Mouse (Mus musculus): ENCODE results near the gene Slc45a1. TPM values are rescaled to one million over a fixed set of nuclear protein-coding genes. Genes with fewer than 3 reads are reported as not detected.

Slc45a1 gene
- polyA plus RNA-seq, 1 experiment from 2014 or later, result not detected

DNA sequence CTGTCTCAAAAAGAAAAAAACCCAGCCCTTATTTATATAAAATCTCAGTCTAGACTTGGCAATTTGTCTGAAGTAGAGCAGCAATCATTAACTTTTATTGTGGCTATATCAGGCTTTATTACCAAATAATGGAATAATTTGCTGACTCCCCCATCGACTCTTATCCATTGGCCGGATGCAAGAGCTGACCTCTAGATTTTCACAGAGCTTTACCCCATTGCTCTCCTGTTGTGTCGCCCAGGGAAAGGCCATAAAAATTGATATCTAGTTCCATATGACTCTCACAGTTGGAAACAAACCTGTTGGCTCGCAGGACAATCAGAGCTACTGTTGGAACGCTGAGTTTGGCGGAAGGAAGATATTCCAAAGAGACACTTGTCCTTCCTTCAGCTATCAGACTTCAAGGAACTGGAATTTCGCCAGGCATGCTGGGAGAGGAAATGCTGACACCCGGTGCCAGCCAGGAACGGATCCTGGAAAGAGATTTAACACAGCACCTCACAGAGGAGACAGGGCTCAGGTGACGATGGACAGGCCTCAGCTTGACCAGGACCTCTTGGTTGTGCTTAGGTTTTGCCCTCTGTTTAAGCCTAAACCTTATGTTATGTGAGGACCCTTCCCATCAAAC, 35.3 kb upstream of the Slc45a1 start:
- ATAC-seq (ENCODE audit: insufficient read depth) (no peak), DNase-seq (peak; percentile 48)
- TF ChIP-seq CTCF (IDR thresholded peaks at IDR 0.05; ENCODE audit: low read depth), result no peak
- no peak overlapping the region for H3K27ac ChIP-seq (ENCODE audit: low read depth)
- H3K9ac ChIP-seq, result no peak overlapping the region
- no peaks in the 10 kb centered on the region for H3K36me3 ChIP-seq (ENCODE audit: insufficient read depth)
- H3K4me2 ChIP-seq, result no peak overlapping the region
- no peaks in the 10 kb centered on the region for H3K9me3 ChIP-seq (ENCODE audit: low read depth, low read length)
- peaks cover 10% of the 10 kb centered on the region for H3K4me1 ChIP-seq (ENCODE audit: insufficient read depth)
- no peaks in the 10 kb centered on the region for H3K27me3 ChIP-seq (ENCODE audit: insufficient read depth, low read length)
- WGBS, result 54% methylated on average over 10 of the region's 10 CpGs
- H3K4me3 ChIP-seq (ENCODE audit: low read depth, low read length), result no peak overlapping the region

DNA sequence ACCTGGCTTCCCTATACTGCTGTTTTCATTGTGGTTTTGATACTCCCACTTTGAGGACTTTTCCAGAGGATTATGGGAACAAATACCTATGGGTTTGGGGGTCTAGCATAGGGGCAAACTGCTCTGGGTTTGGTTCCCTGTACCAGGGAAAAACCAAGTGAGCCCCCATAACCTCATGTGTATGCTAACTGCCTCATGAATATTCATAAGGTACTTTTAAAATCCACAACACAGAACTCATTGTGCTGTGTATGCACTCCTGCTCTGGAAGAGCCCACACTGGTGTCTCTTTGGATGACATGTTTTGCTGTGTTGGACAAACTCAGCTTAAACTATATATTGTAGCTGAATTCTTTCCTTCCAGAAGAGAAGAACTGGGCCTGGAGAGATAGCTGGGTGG, 34.6 kb upstream of the Slc45a1 start:
- no peaks in the 10 kb centered on the region for H3K36me3 ChIP-seq (ENCODE audit: insufficient read depth)
- peaks cover 10% of the 10 kb centered on the region for H3K4me1 ChIP-seq (ENCODE audit: insufficient read depth)
- H3K27ac ChIP-seq (ENCODE audit: low read depth), result no peak overlapping the region
- no peak for ATAC-seq (ENCODE audit: insufficient read depth)
- no peak overlapping the region for H3K4me2 ChIP-seq
- no peak for DNase-seq
- no peak overlapping the region for H3K4me3 ChIP-seq (ENCODE audit: low read depth, low read length)
- H3K9me3 ChIP-seq (ENCODE audit: low read depth, low read length), result no peaks in the 10 kb centered on the region
- TF ChIP-seq CTCF (IDR thresholded peaks at IDR 0.05; ENCODE audit: low read depth), result no peak
- no peaks in the 10 kb centered on the region for H3K27me3 ChIP-seq (ENCODE audit: insufficient read depth, low read length)
- H3K9ac ChIP-seq, result no peak overlapping the region

- H3K4me1 ChIP-seq (ENCODE audit: insufficient read depth), result peaks cover 10% of the 10 kb centered on the region
- H3K27ac ChIP-seq (ENCODE audit: low read depth), result peak overlapping the region; percentile 38; the same call in 1 of the 2 replicates
- H3K27me3 ChIP-seq (ENCODE audit: insufficient read depth, low read length), result no peaks in the 10 kb centered on the region
- no peak for TF ChIP-seq CTCF (IDR thresholded peaks at IDR 0.05; ENCODE audit: low read depth)
- H3K4me2 ChIP-seq, result peak overlapping the region; percentile 27; the same call in 1 of the 2 replicates
- DNase-seq (no peak), ATAC-seq (ENCODE audit: insufficient read depth) (no peak)
- no peaks in the 10 kb centered on the region for H3K36me3 ChIP-seq (ENCODE audit: insufficient read depth)
- no peak overlapping the region for H3K4me3 ChIP-seq (ENCODE audit: low read depth, low read length)
- no peak overlapping the region for H3K9ac ChIP-seq
- no peaks in the 10 kb centered on the region for H3K9me3 ChIP-seq (ENCODE audit: low read depth, low read length)
- WGBS, result 60% methylated on average over 8 of the region's 8 CpGs
These were observed 34.0 kb upstream of the Slc45a1 start for GRCm38 (mm10) chr4:150685778-150686493.

DNA sequence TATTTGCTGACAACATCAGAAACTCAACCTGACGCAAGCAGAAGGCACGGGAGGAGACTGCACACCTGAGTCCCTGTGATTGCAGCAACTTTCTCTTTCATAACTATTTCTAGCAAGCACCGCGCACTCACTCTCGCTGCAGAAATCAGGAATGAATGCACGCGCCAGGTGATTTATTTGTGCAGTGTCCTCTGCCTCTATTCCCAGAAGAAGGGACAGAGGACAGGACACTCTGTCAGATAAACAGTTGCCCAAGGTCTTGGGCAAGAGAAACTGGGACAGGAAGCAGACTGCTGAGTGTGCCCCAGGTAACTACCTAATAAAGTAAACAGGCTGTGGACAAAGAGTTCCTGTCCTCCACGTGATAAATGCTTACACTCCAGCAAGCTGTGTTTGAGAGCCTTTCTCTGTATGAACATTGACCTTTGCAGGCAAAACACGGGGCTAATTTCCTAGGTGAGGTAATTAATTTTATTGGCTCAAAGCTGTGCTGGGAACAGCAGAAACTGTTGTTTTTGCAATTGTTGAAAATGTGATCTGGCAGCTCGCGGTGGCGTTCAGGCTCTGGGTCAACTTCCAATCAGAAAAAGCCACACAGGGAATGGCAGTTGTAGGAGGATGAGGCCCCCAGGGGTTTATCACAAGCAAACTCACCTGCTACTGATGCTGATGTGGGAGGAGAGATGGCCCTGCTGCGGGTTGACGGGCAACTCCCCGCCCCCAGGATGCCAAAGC, 33.2 kb upstream of the Slc45a1 start:
- H3K4me1 ChIP-seq (ENCODE audit: insufficient read depth), result peaks cover 10% of the 10 kb centered on the region
- no peak for TF ChIP-seq CTCF (IDR thresholded peaks at IDR 0.05; ENCODE audit: low read depth)
- 25% methylated on average over 15 of the region's 15 CpGs for WGBS
- H3K27me3 ChIP-seq (ENCODE audit: insufficient read depth, low read length), result no peaks in the 10 kb centered on the region
- H3K9ac ChIP-seq, result no peak overlapping the region
- DNase-seq, result peak; percentile 38
- peak overlapping the region; percentile 27; the same call in 1 of the 2 replicates for H3K4me2 ChIP-seq
- no peak overlapping the region for H3K4me3 ChIP-seq (ENCODE audit: low read depth, low read length)
- peak; percentile 56; the same call in 1 of the 2 replicates for ATAC-seq (ENCODE audit: insufficient read depth)
- no peaks in the 10 kb centered on the region for H3K36me3 ChIP-seq (ENCODE audit: insufficient read depth)
- peak overlapping the region; percentile 50; the same call in 1 of the 2 replicates for H3K27ac ChIP-seq (ENCODE audit: low read depth)
- H3K9me3 ChIP-seq (ENCODE audit: low read depth, low read length), result no peaks in the 10 kb centered on the region

GRCm38 (mm10) chr4:150680373-150680772, 28.4 kb upstream of the Slc45a1 start:
- no peak overlapping the region for H3K4me2 ChIP-seq
- 55% methylated on average over 5 of the region's 5 CpGs for WGBS
- H3K9me3 ChIP-seq (ENCODE audit: low read depth, low read length), result no peaks in the 10 kb centered on the region
- H3K36me3 ChIP-seq (ENCODE audit: insufficient read depth), result no peaks in the 10 kb centered on the region
- H3K4me3 ChIP-seq (ENCODE audit: low read depth, low read length), result no peak overlapping the region
- TF ChIP-seq CTCF (IDR thresholded peaks at IDR 0.05; ENCODE audit: low read depth), result no peak
- DNase-seq (no peak), ATAC-seq (ENCODE audit: insufficient read depth) (no peak)
- H3K4me1 ChIP-seq (ENCODE audit: insufficient read depth), result peaks cover 3% of the 10 kb centered on the region; the same call in 1 of the 2 replicates
- no peak overlapping the region for H3K27ac ChIP-seq (ENCODE audit: low read depth)
- no peak overlapping the region for H3K9ac ChIP-seq
- H3K27me3 ChIP-seq (ENCODE audit: insufficient read depth, low read length), result no peaks in the 10 kb centered on the region

DNA sequence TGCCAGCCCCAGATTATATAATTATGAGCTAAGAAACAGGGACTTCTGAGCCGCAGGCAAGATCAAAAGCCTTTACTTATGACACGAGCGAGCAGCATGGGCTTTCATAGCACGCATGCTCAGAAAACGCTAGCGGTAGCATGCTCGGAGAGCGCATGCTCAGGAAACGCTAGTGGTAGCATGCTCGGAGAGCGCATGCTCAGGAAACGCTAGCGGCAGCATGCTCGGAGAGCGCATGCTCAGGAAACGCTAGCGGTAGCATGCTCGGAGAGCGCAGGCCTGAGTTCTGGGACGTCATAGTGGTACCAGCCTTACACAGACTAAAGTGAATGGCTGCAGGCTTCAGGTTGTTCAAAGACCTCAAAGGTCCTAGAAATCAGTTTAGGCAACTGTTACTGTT, 26.8 kb upstream of the Slc45a1 start:
- TF ChIP-seq CTCF (IDR thresholded peaks at IDR 0.05; ENCODE audit: low read depth), result no peak
- 95% methylated on average over 20 of the region's 20 CpGs for WGBS

GRCm38 (mm10) chr4:150677846-150678224, 25.9 kb upstream of the Slc45a1 start:
- 14% methylated on average over 3 of the region's 4 CpGs for WGBS
- H3K27me3 ChIP-seq (ENCODE audit: insufficient read depth, low read length), result no peaks in the 10 kb centered on the region
- no peak overlapping the region for H3K9ac ChIP-seq
- DNase-seq, result no peak
- H3K4me1 ChIP-seq (ENCODE audit: insufficient read depth), result no peaks in the 10 kb centered on the region
- no peak for TF ChIP-seq CTCF (IDR thresholded peaks at IDR 0.05; ENCODE audit: low read depth)
- no peaks in the 10 kb centered on the region for H3K9me3 ChIP-seq (ENCODE audit: low read depth, low read length)
- ATAC-seq (ENCODE audit: insufficient read depth), result no peak
- H3K27ac ChIP-seq (ENCODE audit: low read depth), result no peak overlapping the region
- H3K36me3 ChIP-seq (ENCODE audit: insufficient read depth), result no peaks in the 10 kb centered on the region
- no peak overlapping the region for H3K4me3 ChIP-seq (ENCODE audit: low read depth, low read length)
- H3K4me2 ChIP-seq, result no peak overlapping the region

More for the DNA sequence above, 26.8 kb upstream of the Slc45a1 start:
- Histone ChIP-seq H3K27ac (ENCODE audit: low read depth) (no peak overlapping the region), H3K9me3 (ENCODE audit: low read depth, low read length) (no peaks in the 10 kb centered on the region), H3K27me3 (ENCODE audit: insufficient read depth, low read length) (no peaks in the 10 kb centered on the region), H3K4me1 (ENCODE audit: insufficient read depth) (no peaks in the 10 kb centered on the region), H3K4me3 (ENCODE audit: low read depth, low read length) (no peak overlapping the region), H3K36me3 (ENCODE audit: insufficient read depth) (no peaks in the 10 kb centered on the region), H3K9ac (no peak overlapping the region), H3K4me2 (no peak overlapping the region)
- no peak for ATAC-seq (ENCODE audit: insufficient read depth)
- no peak for DNase-seq

Data from lung, embryonic 14.5 days (tissue).